Mouse (Mus musculus) thymus, postnatal 0 days (tissue): ENCODE data around the gene Dhx37. TPM values are rescaled to one million over a fixed set of nuclear protein-coding genes. Genes with fewer than 3 reads are reported as not detected.
"Not testable (repeated sequence)": the region's sequence is repeated elsewhere in the genome, so short reads cannot be mapped to it uniquely, and the experiment has no call there.

Source experiments
- DNase-seq: peaks from one replicate; pipeline ENCODE4 v3.0.0-alpha.2; 2015; ENCODE audit warnings: low spot score
- polyA plus RNA-seq: library from polyadenylated mRNA; unstranded; fragments of >200 nt; fragmentation: Nextera tagmentation; extraction: Ambion mirVana; gene quantifications from 2 replicates; pipeline ENCODE4 v1.2.1, GENCODE M21; 2015

Gene Dhx37
- polyA plus RNA-seq, 1 experiment from 2014 or later: 8.1 TPM

GRCm38 (mm10) chr5:125408842-125409241, 25.1 kb downstream of the Dhx37 start:
- peak; percentile 89 for DNase-seq

DNA sequence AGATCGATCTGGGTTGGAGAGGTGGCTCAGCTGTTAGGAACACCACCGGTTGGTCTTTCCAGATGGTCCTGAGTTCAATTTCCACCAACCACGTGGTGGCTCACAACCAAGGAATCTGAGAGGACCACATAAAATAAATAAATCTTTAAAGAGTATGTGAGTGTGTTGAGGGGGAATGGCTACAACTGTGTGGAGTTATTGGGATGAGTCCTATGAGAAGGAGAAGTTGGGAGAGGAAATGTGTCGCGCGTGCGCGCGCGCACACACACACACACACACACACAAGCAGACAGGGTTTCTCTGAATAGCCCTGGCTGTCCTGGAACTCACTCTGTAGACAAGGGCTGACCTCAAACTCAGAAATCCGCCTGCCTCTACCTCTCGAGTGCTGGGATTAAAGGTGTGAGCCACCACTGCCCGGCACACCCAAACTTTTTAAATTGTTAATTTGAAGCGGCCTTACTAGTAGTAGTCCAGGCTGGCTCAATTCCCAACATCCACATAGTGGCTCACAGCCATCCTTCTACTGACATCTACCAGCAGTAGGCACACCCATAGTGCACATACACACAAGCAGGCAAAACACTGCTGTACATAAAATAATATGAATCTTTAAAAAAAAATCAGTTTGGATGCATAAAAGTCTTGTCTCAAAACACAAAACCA, 25.9 kb downstream of the Dhx37 start:
- no peak for DNase-seq

GRCm38 (mm10) chr5:125407020-125407830, 26.7 kb downstream of the Dhx37 start:
- peak; percentile 22 for DNase-seq

GRCm38 (mm10) chr5:125406322-125407016, 27.5 kb downstream of the Dhx37 start:
- DNase-seq: peak; percentile 75

DNA sequence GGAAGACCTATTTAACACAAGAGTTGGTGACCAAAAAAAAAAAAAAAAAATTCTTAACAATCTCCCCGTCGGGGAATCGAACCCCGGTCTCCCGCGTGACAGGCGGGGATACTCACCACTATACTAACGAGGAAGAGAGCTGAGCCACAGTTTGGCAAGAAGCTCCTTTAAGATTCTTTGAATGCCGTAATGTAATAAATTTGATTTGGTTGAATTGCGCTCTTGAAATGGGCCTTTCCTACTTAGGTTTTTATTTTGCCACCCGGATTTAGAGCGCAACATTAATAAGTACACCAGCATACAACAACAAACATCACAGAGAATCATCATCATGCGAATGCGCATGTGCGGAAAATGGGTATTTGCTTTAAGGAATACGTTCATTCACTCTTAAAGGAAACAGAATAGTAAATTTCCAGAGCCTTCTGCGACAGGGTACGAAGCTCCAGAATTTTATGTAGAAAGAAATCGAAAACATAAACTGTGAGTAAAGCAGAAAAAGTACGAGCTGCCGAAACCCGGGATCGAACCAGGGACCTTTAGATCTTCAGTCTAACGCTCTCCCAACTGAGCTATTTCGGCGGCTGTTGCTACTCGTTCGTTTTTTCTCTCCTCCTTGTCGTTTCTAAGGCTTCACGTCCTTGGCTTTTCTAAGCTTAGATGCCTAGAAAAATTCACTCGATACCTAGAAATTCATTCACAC, 28.2 kb downstream of the Dhx37 start:
- peak; percentile 93 for DNase-seq

DNA sequence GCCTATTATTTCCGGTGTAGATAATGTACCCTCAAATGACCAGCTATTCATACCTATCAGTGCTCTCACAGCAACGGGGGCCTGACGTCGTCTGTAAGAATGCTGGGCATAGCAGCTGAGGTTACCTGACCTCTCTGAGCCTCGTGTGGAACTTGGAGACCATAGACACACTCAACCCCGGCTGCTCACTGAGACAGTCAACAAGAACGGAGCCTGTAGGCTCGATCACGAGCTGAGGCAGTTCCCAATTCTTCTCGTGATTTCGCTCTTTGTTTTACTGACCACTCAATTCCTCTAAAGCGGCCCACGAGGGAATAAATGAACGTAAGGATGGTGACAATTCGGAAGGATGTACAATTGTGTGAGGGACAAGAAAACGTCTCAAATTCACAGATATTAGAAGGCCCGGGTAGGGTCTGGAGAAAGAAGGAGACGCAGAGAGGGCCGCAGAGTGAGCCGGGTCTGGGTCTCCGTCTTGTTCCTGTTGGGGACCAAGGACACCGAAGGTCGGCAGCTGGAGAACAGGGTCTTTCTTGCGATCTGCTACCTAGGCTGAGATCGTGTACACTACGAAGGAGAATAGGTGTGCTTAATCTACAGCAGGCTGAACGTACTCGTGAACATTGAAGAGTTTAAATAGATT, 28.9 kb downstream of the Dhx37 start:
- peak; percentile 60 for DNase-seq

DNA sequence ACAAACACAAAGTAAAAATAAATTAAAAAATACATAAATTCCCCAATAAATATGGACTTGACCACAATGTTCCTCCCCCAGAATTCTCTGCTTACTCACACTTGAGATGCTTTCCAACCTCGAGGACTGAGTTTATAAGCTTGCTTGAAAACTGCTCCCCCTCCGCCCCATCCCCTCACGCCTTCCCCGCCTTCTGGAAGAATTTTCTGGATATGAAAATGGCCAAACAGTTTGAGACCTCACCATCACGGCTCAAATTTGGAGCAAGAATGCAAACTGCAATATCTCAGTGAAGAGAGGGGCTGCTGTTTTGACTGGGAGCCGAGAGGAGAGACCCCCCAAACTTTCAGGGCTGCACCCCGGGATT, 29.4 kb downstream of the Dhx37 start:
- DNase-seq: peak; percentile 20

DNA sequence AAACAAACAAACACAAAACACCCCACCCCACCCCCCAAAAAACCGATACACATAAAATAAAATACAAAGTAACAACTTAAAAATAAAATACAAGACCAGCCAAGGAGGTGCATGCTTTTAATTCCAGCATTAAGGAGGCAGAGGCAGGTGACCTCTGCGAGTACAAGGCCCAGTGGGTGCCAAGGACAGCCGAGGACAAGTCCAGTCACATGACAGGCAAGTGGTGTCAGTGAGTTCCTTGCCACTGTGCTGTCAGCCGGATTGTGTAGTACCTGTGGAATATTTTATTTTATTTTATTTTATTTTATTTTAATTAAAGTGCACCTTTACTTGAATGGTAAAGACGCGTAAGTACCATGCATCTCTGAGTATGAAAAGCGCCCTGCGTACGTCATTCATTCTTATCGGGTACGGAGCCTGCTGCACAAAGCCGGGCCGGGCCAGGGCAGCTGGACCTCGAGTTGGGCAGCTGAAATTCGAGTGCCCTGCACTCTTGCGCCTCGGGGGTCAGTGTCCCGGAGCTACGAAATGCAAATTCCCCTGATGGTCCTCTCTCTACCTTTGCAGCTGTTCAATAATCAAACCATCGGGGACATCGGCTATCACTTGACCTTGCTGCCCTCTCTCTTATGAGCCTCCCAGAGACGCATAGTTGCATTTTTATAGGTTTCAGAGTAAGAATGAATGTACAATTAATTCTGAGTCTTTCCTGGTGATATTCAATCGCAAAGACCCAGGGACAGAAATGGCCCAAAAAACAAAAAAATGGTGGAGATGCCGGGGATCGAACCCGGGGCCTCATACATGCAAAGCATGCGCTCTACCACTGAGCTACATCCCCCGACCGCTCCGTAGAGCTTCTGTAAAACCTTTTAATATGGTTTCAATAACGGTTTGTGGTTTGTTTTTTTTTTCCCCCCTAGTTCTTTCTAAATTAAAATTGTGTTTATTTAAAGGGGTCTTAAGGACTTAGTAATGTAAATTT, 30.1 kb downstream of the Dhx37 start:
- peak; percentile 83 for DNase-seq

DNA sequence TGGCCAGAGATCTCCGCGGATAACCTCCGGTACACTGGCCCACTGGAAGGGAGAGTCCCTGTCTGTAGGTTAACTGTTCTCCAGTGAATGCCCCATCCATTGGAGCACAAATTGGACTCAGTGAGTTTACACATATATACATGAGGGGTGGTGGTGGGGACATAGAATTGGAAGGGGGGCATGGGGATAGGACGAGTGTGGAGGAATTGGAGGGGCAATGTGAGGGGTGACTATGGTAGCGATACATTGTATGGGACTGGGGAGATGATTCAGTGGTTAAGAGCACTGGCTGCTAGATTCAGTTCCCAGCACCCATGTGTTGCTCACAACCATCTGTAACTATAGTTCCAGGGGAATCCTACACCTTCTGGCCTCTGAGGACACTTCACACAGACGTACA, 30.9 kb downstream of the Dhx37 start:
- DNase-seq: no peak

- DNase-seq: no peak
Measured at GRCm38 (mm10) chr5:125402476-125402875, 31.4 kb downstream of the Dhx37 start.

GRCm38 (mm10) chr5:125400903-125401302, 33.0 kb downstream of the Dhx37 start:
- DNase-seq: no peak

DNA sequence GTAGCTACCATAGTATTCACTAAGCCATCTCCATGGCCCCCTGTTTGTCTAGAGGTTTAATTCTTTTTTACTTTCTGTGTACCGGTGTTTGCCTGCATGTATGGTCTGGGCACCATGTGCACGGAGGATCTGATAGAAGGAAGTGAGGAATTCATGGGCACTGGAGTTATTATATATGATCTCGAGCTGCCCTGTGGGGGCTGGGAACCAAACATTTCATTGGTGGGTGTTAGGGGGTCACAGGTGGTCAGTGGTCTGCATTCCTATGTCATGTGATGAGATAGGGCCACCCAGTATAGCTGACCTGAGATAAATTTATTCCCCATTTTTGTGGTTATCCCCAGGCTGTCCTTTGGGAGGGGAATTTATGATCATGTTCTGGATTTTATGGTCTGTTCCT, 38.9 kb downstream of the Dhx37 start:
- no peak for DNase-seq

GRCm38 (mm10) chr5:125393622-125394603, 40.0 kb downstream of the Dhx37 start:
- DNase-seq: peak; percentile 87

DNA sequence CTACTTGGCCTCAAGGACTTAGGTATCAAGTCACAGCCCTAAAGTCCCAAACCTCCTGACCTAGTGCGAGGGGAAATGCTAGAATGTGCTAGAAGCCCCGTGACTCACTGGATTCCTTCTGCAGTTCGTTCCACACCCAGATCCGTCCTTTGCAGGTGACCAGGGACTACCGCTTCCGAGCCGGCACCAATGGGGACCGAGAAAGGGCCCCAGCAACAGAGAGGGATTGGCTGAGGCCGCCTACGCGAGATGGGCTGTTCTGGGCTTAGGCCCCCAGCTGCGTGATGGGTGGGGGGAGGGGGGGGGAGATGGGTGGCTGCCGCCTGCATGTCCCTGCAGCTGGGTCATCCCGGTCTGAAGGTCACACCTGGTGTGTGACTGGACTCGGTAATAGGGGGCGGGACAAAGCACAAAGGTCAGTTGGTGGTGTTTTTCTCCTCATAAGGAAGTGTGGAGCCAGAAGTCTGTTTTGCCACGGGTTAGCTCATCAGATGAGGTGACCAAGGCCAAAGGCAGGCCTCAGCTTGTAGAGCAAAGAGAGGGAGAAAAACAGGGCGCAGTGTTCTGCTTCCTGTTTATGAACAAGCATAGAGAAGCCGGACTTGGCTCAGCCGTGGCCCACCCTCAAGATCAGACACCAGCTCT, 40.8 kb downstream of the Dhx37 start:
- DNase-seq: peak; percentile 97

DNA sequence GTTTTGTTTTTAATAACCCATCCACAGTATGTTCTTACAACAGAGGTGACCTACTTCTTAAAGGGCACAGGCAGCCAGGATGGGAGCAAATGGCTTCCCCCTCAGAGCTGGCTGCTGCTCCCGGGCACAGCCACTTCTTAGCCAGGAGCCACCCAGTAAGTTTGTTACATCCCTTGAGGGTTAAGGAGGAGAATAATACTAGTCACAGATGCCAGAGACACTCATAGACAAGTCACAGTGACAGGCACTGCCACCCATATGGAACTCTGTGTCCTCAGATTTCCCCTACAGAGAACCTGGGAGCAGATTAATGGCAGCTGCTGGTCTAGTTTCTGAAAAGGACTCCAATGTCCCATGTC, 41.3 kb downstream of the Dhx37 start:
- DNase-seq: no peak

- DNase-seq: not testable (repeated sequence)
Measured at GRCm38 (mm10) chr5:125392176-125392575, 41.7 kb downstream of the Dhx37 start.

GRCm38 (mm10) chr5:125391609-125392008, 42.3 kb downstream of the Dhx37 start:
- DNase-seq: no peak

- no peak for DNase-seq
Measured at GRCm38 (mm10) chr5:125390906-125391477, 42.9 kb downstream of the Dhx37 start.
